Mouse (Mus musculus) heart, embryonic 13.5 days (tissue): ENCODE measurements around the gene Slc11a1. TPM values are rescaled to one million over a fixed set of nuclear protein-coding genes. Genes with fewer than 3 reads are reported as not detected.

Experiments used
- ATAC-seq: fragments of 200-750 bp; cut with Nextera tagmentation; 2 replicates; pipeline ENCODE4 v1.8.0; 2017; ENCODE audit warnings: moderate TSS enrichment; ENCODE audit not compliant: insufficient number of reproducible peaks, low FRiP score, low TSS enrichment; ENCODE audit errors: extremely low read depth
- H3K27ac ChIP-seq: fragments of 300-500 bp; sonication (generic); replicated peaks from 2 replicates; pipeline ENCODE4 v1.5.1; 2015; ENCODE audit warnings: moderate library complexity, mild to moderate bottlenecking, inconsistent platforms
- H3K27me3 ChIP-seq: fragments of 300-500 bp; sonication (generic); replicated peaks from 2 replicates; pipeline ENCODE4 v1.6.1; 2015; ENCODE audit warnings: mild to moderate bottlenecking, inconsistent platforms
- H3K36me3 ChIP-seq: fragments of 300-500 bp; sonication (generic); 2 replicates; pipeline ENCODE4 v1.6.1; 2015; ENCODE audit warnings: mild to moderate bottlenecking, inconsistent platforms
- H3K4me1 ChIP-seq: fragments of 300-500 bp; sonication (generic); 2 replicates; pipeline ENCODE4 v1.6.1; 2015; ENCODE audit warnings: inconsistent platforms
- H3K4me2 ChIP-seq: fragments of 300-500 bp; sonication (generic); 2 replicates; pipeline ENCODE4 v1.6.1; 2015; ENCODE audit warnings: inconsistent platforms, mild to moderate bottlenecking, moderate library complexity
- H3K4me3 ChIP-seq: fragments of 300-500 bp; sonication (generic); 2 replicates; pipeline ENCODE4 v1.5.1; 2015; ENCODE audit warnings: moderate library complexity, mild to moderate bottlenecking, inconsistent platforms
- H3K9ac ChIP-seq: fragments of 300-500 bp; sonication (generic); 2 replicates; pipeline ENCODE4 v1.6.1; 2015; ENCODE audit warnings: inconsistent platforms, mild to moderate bottlenecking, moderate library complexity
- H3K9me3 ChIP-seq: fragments of 300-500 bp; sonication (generic); 2 replicates; pipeline ENCODE4 v1.6.1; 2016; ENCODE audit warnings: inconsistent platforms
- WGBS: fragments of 180-500 bp; shearing (Covaris S2); methylation state at CpG from one replicate; pipeline ENCODE4 v1.1.7; 2015; ENCODE audit warnings: mixed read lengths; 5-methylcytosine and 5-hydroxymethylcytosine counted together
- polyA plus RNA-seq: library from polyadenylated mRNA; unstranded; fragments of >200 nt; fragmentation: Nextera tagmentation; extraction: Ambion mirVana; gene quantifications from 2 replicates; pipeline ENCODE4 v1.2.1, GENCODE M21; 2015

The Slc11a1 gene
- polyA plus RNA-seq, 1 experiment from 2014 or later, result 3.1 TPM

- H3K27ac ChIP-seq, result no peak overlapping the region
- no peaks in the 10 kb centered on the region for H3K27me3 ChIP-seq
- H3K4me1 ChIP-seq, result peaks cover 14% of the 10 kb centered on the region
- 85% methylated on average over 7 of the region's 7 CpGs for WGBS
- no peak for ATAC-seq
- H3K9me3 ChIP-seq, result no peaks in the 10 kb centered on the region
- H3K36me3 ChIP-seq, result no peaks in the 10 kb centered on the region
- no peak overlapping the region for H3K4me3 ChIP-seq
- H3K4me2 ChIP-seq, result no peak overlapping the region
- no peak overlapping the region for H3K9ac ChIP-seq
These were observed 4.1 kb downstream of the Slc11a1 start for GRCm38 (mm10) chr1:74379058-74379504.

GRCm38 (mm10) chr1:74380484-74380883 lies 5.5 kb downstream of the Slc11a1 start:
- no peak for ATAC-seq
- no peak overlapping the region for H3K4me3 ChIP-seq
- no peak overlapping the region for H3K4me2 ChIP-seq
- 82% methylated on average over 5 of the region's 5 CpGs for WGBS
- H3K4me1 ChIP-seq, result peaks cover 8% of the 10 kb centered on the region; the same call in 1 of the 2 replicates
- no peak overlapping the region for H3K27ac ChIP-seq
- no peaks in the 10 kb centered on the region for H3K27me3 ChIP-seq
- H3K9ac ChIP-seq, result no peak overlapping the region
- no peaks in the 10 kb centered on the region for H3K36me3 ChIP-seq
- H3K9me3 ChIP-seq, result no peaks in the 10 kb centered on the region

DNA sequence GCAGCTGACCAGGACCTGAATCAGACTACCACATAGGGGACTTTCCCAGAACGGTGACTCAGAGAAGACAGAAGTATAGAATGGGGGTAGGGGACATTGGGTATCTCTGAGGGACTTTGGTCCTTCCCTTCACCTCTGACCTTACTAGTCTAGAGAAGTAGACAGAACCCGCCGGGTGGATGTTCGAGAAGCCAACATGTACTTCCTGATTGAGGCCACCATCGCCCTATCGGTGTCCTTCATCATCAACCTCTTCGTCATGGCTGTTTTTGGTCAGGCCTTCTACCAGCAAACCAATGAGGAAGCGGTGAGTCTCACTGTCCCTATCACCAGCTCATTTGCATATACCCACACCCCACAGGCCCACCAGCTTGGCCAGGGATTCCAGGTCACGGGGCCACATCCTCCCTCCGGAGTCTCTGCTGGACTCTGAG lies 6.6 kb downstream of the Slc11a1 start:
- WGBS, result 79% methylated on average over 10 of the region's 10 CpGs
- H3K9me3 ChIP-seq, result no peaks in the 10 kb centered on the region
- H3K9ac ChIP-seq, result no peak overlapping the region
- peaks cover 4% of the 10 kb centered on the region; the same call in 1 of the 2 replicates for H3K4me1 ChIP-seq
- no peaks in the 10 kb centered on the region for H3K27me3 ChIP-seq
- H3K4me3 ChIP-seq, result no peak overlapping the region
- H3K4me2 ChIP-seq, result no peak overlapping the region
- no peak for ATAC-seq
- H3K27ac ChIP-seq, result no peak overlapping the region
- H3K36me3 ChIP-seq, result no peaks in the 10 kb centered on the region

GRCm38 (mm10) chr1:74383385-74383784 lies 8.4 kb downstream of the Slc11a1 start:
- H3K36me3 ChIP-seq, result no peaks in the 10 kb centered on the region
- H3K4me1 ChIP-seq, result peaks cover 18% of the 10 kb centered on the region
- H3K9me3 ChIP-seq, result no peaks in the 10 kb centered on the region
- no peaks in the 10 kb centered on the region for H3K27me3 ChIP-seq
- no peak for ATAC-seq
- WGBS, result 81% methylated on average over 13 of the region's 13 CpGs
- no peak overlapping the region for H3K4me3 ChIP-seq
- no peak overlapping the region for H3K27ac ChIP-seq
- H3K9ac ChIP-seq, result no peak overlapping the region
- H3K4me2 ChIP-seq, result no peak overlapping the region

DNA sequence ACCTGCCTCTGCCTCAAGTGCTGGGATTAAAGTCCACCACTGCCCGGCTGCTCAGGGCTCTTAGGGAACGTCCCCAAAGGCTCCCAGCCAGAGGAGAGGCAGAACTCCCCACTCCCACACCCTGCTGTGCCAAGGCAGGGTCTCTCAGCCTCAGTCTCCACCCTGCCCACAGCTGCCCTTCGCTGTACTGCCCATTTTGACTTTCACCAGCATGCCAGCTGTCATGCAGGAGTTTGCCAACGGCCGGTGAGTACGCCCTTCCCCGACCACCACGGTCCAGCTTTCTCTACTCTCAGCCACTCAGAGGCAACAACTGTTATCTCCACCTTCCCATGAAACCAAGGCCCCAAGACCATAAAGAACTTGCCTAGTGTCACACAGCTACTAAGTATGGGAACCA lies 9.5 kb downstream of the Slc11a1 start:
- H3K4me2 ChIP-seq, result no peak overlapping the region
- H3K9me3 ChIP-seq, result no peaks in the 10 kb centered on the region
- H3K4me3 ChIP-seq, result no peak overlapping the region
- WGBS, result 83% methylated on average over 8 of the region's 8 CpGs
- peaks cover 27% of the 10 kb centered on the region for H3K4me1 ChIP-seq
- no peak overlapping the region for H3K9ac ChIP-seq
- H3K27ac ChIP-seq, result no peak overlapping the region
- no peak for ATAC-seq
- no peaks in the 10 kb centered on the region for H3K36me3 ChIP-seq
- H3K27me3 ChIP-seq, result no peaks in the 10 kb centered on the region

DNA sequence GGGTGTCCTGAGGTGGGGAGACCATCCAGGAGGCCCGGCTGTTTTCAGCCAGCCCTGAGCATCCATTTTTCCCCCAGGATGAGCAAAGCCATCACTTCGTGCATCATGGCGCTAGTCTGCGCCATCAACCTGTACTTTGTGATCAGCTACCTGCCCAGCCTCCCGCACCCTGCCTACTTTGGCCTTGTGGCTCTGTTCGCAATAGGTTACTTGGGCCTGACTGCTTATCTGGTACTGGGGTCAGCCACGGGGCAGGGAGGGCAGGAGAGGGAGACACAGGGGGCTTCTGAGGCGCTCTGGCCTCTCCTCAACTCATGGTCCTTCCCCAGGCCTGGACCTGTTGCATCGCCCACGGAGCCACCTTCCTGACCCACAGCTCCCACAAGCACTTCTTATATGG lies 10.1 kb downstream of the Slc11a1 start:
- 87% methylated on average over 10 of the region's 10 CpGs for WGBS
- Histone ChIP-seq H3K27me3 (no peaks in the 10 kb centered on the region), H3K4me3 (no peak overlapping the region), H3K36me3 (no peaks in the 10 kb centered on the region), H3K9me3 (no peaks in the 10 kb centered on the region), H3K4me1 (peaks cover 32% of the 10 kb centered on the region), H3K4me2 (no peak overlapping the region), H3K27ac (no peak overlapping the region), H3K9ac (no peak overlapping the region)
- ATAC-seq, result no peak

DNA sequence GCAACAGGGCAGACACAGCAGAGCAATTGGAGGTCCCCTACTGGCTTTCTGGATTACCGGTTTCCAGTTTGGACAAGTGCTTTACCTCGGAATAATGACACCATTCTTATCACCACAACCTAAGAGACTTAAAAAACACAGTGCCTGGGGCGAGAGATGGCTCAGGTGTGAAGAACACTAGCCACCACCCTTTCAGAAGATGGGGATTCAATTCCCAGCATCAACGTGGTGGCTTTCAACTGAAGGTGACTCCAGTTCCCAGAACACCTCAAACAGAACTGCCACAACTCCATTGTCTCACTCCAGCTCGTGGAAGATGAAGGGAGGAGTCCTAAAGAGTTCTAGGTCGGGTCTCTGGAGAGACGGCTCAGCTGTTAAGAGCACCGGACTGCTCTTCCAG lies 10.5 kb downstream of the Slc11a1 start:
- Histone ChIP-seq H3K27ac (no peak overlapping the region), H3K9me3 (no peaks in the 10 kb centered on the region), H3K27me3 (no peaks in the 10 kb centered on the region), H3K9ac (no peak overlapping the region), H3K4me2 (no peak overlapping the region), H3K4me3 (no peak overlapping the region), H3K36me3 (no peaks in the 10 kb centered on the region), H3K4me1 (peaks cover 37% of the 10 kb centered on the region)
- no peak for ATAC-seq
- WGBS, result 80% methylated on average over 8 of the region's 8 CpGs

DNA sequence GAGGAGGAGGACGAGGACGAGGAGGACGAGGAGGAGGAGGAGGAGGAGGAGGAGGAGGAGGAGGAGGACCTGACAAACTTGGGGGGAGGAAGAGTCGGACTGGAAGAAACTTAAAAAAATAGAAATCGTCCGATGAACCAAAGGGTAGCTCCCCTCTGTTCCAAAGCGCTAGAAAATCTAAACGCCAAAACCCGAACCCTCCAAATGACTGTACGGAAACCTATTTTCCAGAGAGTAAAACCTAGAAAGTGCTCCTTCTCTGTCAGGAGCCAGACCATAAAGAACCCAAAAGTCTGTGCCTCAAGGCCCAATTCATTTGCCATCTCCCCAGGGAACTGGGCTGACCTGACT lies 11.3 kb downstream of the Slc11a1 start:
- Histone ChIP-seq H3K4me1 (peaks cover 42% of the 10 kb centered on the region), H3K9ac (peak overlapping the region; percentile 88), H3K27me3 (no peaks in the 10 kb centered on the region), H3K4me2 (peak overlapping the region; percentile 68), H3K9me3 (no peaks in the 10 kb centered on the region), H3K4me3 (peak overlapping the region; percentile 62), H3K27ac (peak overlapping the region; percentile 99), H3K36me3 (no peaks in the 10 kb centered on the region)
- ATAC-seq, result no peak
- 49% methylated on average over 7 of the region's 10 CpGs for WGBS

- Histone ChIP-seq H3K9ac (peak overlapping the region; percentile 88), H3K9me3 (no peaks in the 10 kb centered on the region), H3K27me3 (no peaks in the 10 kb centered on the region), H3K4me2 (peak overlapping the region; percentile 68), H3K36me3 (no peaks in the 10 kb centered on the region), H3K27ac (peak overlapping the region; percentile 99), H3K4me1 (peaks cover 42% of the 10 kb centered on the region), H3K4me3 (peak overlapping the region; percentile 62)
- peak; percentile 72 for ATAC-seq
- WGBS, result 2% methylated on average over 26 of the region's 26 CpGs
These were observed 11.9 kb downstream of the Slc11a1 start for GRCm38 (mm10) chr1:74386714-74387385.

DNA sequence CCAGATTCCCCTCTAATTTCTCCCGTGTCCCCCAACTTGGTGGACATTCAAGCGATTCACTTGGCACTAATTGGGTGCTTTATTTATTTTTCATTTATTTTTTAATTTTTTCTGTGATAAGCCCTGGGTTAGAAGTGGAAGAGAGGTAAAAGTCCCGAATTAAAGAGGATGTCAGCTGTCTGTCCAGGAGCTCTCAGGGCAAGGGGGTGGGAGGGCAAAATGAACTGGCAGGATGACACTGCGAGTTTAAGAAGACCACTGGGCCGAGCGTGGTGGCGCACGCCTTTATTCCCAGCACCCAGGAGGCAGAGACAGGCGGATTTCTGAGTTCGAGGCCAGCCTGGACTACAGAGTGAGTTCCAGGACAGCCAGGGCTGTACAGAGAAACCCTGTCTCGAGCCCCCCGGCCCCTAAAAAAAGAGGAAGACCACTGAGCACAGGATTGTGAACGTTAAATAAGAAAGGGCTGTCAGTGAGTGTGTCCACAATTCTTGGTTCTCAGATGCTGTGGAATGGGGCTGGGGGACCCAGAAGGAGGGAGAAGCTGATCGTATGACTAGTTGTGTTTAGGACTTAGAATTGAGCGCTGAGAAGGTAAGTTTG lies 12.5 kb downstream of the Slc11a1 start:
- H3K9ac ChIP-seq, result peak overlapping the region; percentile 88
- H3K36me3 ChIP-seq, result no peaks in the 10 kb centered on the region
- WGBS, result 59% methylated on average over 15 of the region's 15 CpGs
- peaks cover 42% of the 10 kb centered on the region for H3K4me1 ChIP-seq
- H3K4me2 ChIP-seq, result peak overlapping the region; percentile 68
- H3K9me3 ChIP-seq, result no peaks in the 10 kb centered on the region
- H3K27me3 ChIP-seq, result no peaks in the 10 kb centered on the region
- H3K27ac ChIP-seq, result peak overlapping the region; percentile 99
- ATAC-seq, result no peak
- H3K4me3 ChIP-seq, result peak overlapping the region; percentile 62

- Histone ChIP-seq H3K9me3 (no peaks in the 10 kb centered on the region), H3K4me2 (no peak overlapping the region), H3K9ac (0 out of 2 replicates have a peak overlapping the region, but pooled peaks have one; percentile 11), H3K27ac (peak overlapping the region; percentile 99), H3K4me3 (no peak overlapping the region), H3K27me3 (no peaks in the 10 kb centered on the region), H3K4me1 (peaks cover 50% of the 10 kb centered on the region), H3K36me3 (peaks cover 5% of the 10 kb centered on the region)
- no peak for ATAC-seq
- 74% methylated on average over 7 of the region's 7 CpGs for WGBS
These were observed 13.5 kb downstream of the Slc11a1 start for GRCm38 (mm10) chr1:74388398-74388920.
